Mouse (Mus musculus) myocyte (in vitro differentiated cells): Measurements from ENCODE around the gene Rab40b. TPM values are rescaled to one million over a fixed set of nuclear protein-coding genes. Genes with fewer than 3 reads are reported as not detected.

ENCODE experiments used
- H3K27me3 ChIP-seq: one replicate; pipeline ENCODE4 v1.6.1; 2011; ENCODE audit not compliant: control insufficient read depth, insufficient read depth, insufficient read length
- H3K36me3 ChIP-seq: one replicate; pipeline ENCODE4 v1.6.1; 2011; ENCODE audit not compliant: control insufficient read depth, insufficient read depth
- H3K4me2 ChIP-seq: one replicate; pipeline ENCODE4 v1.6.1; 2011; ENCODE audit warnings: low read depth, control low read depth
- H3K4me3 ChIP-seq: one replicate; pipeline ENCODE4 v1.5.1; 2011; ENCODE audit warnings: mild to moderate bottlenecking, control low read depth, moderate library complexity
- H3K79me2 ChIP-seq: one replicate; pipeline ENCODE4 v1.6.1; 2011; ENCODE audit not compliant: control insufficient read depth, insufficient read depth
- H3ac ChIP-seq: one replicate; pipeline ENCODE4 v1.6.1; 2011; ENCODE audit not compliant: control insufficient read depth, insufficient read length
- CEBPB ChIP-seq: IDR thresholded peaks from 2 replicates; pipeline ENCODE4 v1.6.1; 2011; ENCODE audit warnings: mild to moderate bottlenecking, moderate library complexity; ENCODE audit not compliant: poor library complexity, insufficient read depth, severe bottlenecking
- E2F4 ChIP-seq: IDR thresholded peaks from one replicate; pipeline ENCODE4 v1.6.1; 2011; ENCODE audit warnings: mild to moderate bottlenecking, control low read depth, moderate library complexity; ENCODE audit not compliant: insufficient read depth
- MAX ChIP-seq: IDR thresholded peaks from one replicate; pipeline ENCODE4 v1.6.1; 2011; ENCODE audit warnings: low read depth, mild to moderate bottlenecking, control low read depth
- MYOD1 ChIP-seq, 3 experiments: IDR thresholded peaks; one replicate each; pipeline ENCODE4 v1.6.1; 2011; ENCODE audit warnings: control low read depth in 2 of 3, low read depth in 2 of 3, mild to moderate bottlenecking in 2 of 3, moderate library complexity in 1 of 3; ENCODE audit not compliant: insufficient read length in 2 of 3, control insufficient read depth in 1 of 3
- MYOG ChIP-seq, 3 experiments: IDR thresholded peaks; one replicate each; pipeline ENCODE4 v1.6.1; 2011; ENCODE audit warnings: control low read depth in 2 of 3, low read depth in 2 of 3, mild to moderate bottlenecking in 2 of 3; ENCODE audit not compliant: insufficient read length in 2 of 3, control insufficient read depth in 1 of 3, insufficient read depth in 1 of 3
- POLR2A ChIP-seq: IDR thresholded peaks from one replicate; pipeline ENCODE4 v1.6.1; 2011; ENCODE audit warnings: low read depth, mild to moderate bottlenecking, control low read depth, moderate library complexity; ENCODE audit not compliant: insufficient read length
- POLR2AphosphoS2 ChIP-seq: IDR thresholded peaks from one replicate; pipeline ENCODE4 v1.6.1; 2011; ENCODE audit warnings: low read depth, control low read depth; ENCODE audit not compliant: insufficient read length
- REST ChIP-seq: IDR thresholded peaks from one replicate; pipeline ENCODE4 v1.6.1; 2011; ENCODE audit warnings: mild to moderate bottlenecking, control low read depth, moderate library complexity; ENCODE audit not compliant: insufficient read depth, insufficient read length
- TCF12 ChIP-seq: IDR thresholded peaks from one replicate; pipeline ENCODE4 v1.6.1; 2011; ENCODE audit warnings: mild to moderate bottlenecking, control low read depth; ENCODE audit not compliant: poor library complexity, insufficient read depth, severe bottlenecking
- TCF3 ChIP-seq: IDR thresholded peaks from one replicate; pipeline ENCODE4 v1.6.1; 2011; ENCODE audit warnings: low read depth, control low read depth; ENCODE audit not compliant: insufficient read length
- USF1 ChIP-seq: IDR thresholded peaks from one replicate; pipeline ENCODE4 v1.6.1; 2011; ENCODE audit warnings: low read depth, mild to moderate bottlenecking, control low read depth, moderate library complexity
- polyA plus RNA-seq: library from polyadenylated mRNA; unstranded; fragments of >200 nt; fragmentation: generic; extraction: Trizol; gene quantifications from one replicate; pipeline ENCODE4 v1.2.1, GENCODE M21; 2012; ENCODE audit warnings: missing spikeins

Gene Rab40b
- polyA plus RNA-seq = 13.5 TPM

DNA sequence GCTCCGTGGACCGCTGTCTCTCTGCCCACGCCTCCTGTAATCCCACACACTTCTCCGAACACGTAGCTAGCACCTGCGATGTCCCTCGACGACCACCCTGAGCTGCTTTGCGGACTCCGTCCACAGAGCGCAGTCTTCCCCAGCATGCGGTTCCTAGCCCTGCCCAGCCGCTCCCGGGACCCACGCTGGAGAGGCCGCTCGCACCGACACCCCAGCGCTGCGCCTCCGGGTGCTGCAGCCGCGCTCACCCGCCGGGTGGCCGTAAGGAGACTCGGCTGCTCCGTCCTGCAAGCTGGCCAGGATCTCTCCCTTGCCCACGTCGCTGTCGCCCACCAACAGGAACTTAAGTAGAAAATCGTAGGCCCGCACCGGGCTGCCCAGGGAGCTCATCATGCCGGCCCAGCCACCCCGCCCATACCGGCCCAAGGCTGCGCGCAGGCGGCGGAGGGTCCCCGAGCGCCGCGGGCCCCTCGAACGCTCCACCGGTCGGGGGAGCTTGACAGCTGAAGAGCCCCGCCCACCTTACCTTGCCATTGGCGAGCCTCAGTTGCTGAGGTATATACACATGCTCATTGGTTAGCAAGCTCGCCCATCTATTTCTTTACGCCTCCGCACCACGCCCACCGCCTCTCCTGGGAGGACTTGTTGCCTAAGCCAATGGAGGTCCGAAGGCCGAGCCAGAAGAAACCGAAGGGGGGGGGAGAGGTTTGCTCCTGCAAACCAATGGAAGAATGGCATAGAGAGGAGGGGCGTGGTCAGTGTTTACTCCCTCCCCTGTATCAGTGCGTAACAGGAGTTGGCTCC is at the start of gene Rab40b:
TSS of gene Rab40b (minus strand) at position 502 of the 804 bp plus-strand sequence.
- TF ChIP-seq MYOG (IDR thresholded peaks at IDR 0.05; ENCODE audit: control insufficient read depth in 1 of 3, insufficient read depth in 1 of 3, insufficient read length in 2 of 3, low read depth in 2 of 3) (peak in 1 of 3 experiments; percentile 34), TCF12 (no peak)
- peak within 1 kb of the TSS; percentile 26 for H3K4me3 ChIP-seq
- H3K36me3 ChIP-seq = no peaks in the 10 kb centered on the region
- no peaks in the 10 kb centered on the region for H3K27me3 ChIP-seq
- H3K79me2 ChIP-seq = no peaks in the 10 kb centered on the region
- H3ac ChIP-seq = peak within 1 kb of the TSS; percentile 3
- peak within 1 kb of the TSS; percentile 76 for H3K4me2 ChIP-seq

GRCm38 (mm10) chr11:121437236-121437635 is 49.2 kb upstream of the Rab40b start:
- Histone ChIP-seq H3K4me3 (no peak overlapping the region), H3K79me2 (no peaks in the 10 kb centered on the region), H3ac (no peak overlapping the region), H3K27me3 (no peaks in the 10 kb centered on the region), H3K36me3 (no peaks in the 10 kb centered on the region), H3K4me2 (no peak overlapping the region)
- TF ChIP-seq USF1 (no peak), REST (no peak), POLR2AphosphoS2 (no peak), TCF12 (no peak), E2F4 (no peak), MYOD1 (IDR thresholded peaks at IDR 0.05; ENCODE audit: control insufficient read depth in 1 of 3, insufficient read length in 2 of 3, low read depth in 2 of 3) (no peak)

- TF ChIP-seq CEBPB (no peak), MAX (no peak), USF1 (peak; percentile 46), MYOD1 (IDR thresholded peaks at IDR 0.05; ENCODE audit: control insufficient read depth in 1 of 3, insufficient read length in 2 of 3, low read depth in 2 of 3) (peak in 2 of 3 experiments; percentile 77 to 87), MYOG (IDR thresholded peaks at IDR 0.05; ENCODE audit: control insufficient read depth in 1 of 3, insufficient read depth in 1 of 3, insufficient read length in 2 of 3, low read depth in 2 of 3) (peak in 2 of 3 experiments; percentile 69 to 93), TCF3 (peak; percentile 17), E2F4 (no peak), POLR2AphosphoS2 (peak; percentile 31), TCF12 (no peak), POLR2A (peak; percentile 32)
- H3K4me3 ChIP-seq = peak within 1 kb of the TSS; percentile 4
- H3K27me3 ChIP-seq = no peaks in the 10 kb centered on the region
- H3K79me2 ChIP-seq = no peaks in the 10 kb centered on the region
- peaks cover 8% of the 10 kb centered on the region for H3K36me3 ChIP-seq
- peak within 1 kb of the TSS; percentile 90 for H3K4me2 ChIP-seq
- H3ac ChIP-seq = no peak within 1 kb of the TSS
Observed at GRCm38 (mm10) chr11:121434156-121435155, 46.4 kb upstream of the Rab40b start, which contains the start of gene Fn3k. TSS of gene Fn3k (plus strand) at chr11:121434913.

- peaks cover 8% of the 10 kb centered on the region for H3K36me3 ChIP-seq
- no peaks in the 10 kb centered on the region for H3K27me3 ChIP-seq
- H3K79me2 ChIP-seq = no peaks in the 10 kb centered on the region
- peak overlapping the region; percentile 19 for H3K4me2 ChIP-seq
- peak in 2 of 3 experiments; percentile 7 to 73 for TF ChIP-seq MYOG (IDR thresholded peaks at IDR 0.05; ENCODE audit: control insufficient read depth in 1 of 3, insufficient read depth in 1 of 3, insufficient read length in 2 of 3, low read depth in 2 of 3)
- peak in 2 of 3 experiments; percentile 43 to 55 for TF ChIP-seq MYOD1 (IDR thresholded peaks at IDR 0.05; ENCODE audit: control insufficient read depth in 1 of 3, insufficient read length in 2 of 3, low read depth in 2 of 3)
- no peak for TF ChIP-seq E2F4
- no peak for TF ChIP-seq MAX
- no peak overlapping the region for H3ac ChIP-seq
- no peak overlapping the region for H3K4me3 ChIP-seq
Observed at GRCm38 (mm10) chr11:121433397-121433796, 45.3 kb upstream of the Rab40b start.

DNA sequence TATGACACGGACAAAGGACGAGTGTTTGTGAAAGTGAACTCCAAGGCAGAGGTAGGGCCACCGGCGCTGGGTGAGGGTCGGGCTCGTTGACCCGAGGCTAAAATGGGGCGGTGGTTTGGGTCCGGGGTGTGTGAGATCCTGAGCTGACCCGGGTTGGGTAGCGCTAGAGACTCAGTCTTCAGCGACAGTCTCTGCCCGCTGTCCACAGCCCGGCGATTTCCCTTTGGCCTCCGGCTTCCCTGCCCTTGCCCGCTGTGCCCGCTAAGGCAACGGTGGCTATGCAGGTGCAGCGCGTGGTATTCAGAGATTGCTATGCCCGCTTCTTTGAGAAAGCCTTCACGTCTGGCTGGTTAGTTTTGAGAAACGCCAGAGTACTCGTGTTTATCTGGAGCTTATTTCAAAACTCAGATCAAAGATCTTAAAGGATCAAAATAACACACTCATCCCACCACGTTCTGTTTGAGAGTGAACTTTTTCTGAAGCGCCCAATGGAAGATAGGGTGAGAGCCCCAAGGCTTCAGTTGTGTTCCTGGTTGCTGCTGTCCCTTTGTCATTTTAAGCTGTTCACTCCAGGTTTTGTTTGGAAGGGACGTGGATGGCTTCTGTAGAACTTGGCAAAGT is 33.6 kb upstream of the Rab40b start:
- peak overlapping the region; percentile 88 for H3K4me2 ChIP-seq
- peak overlapping the region; percentile 68 for H3K4me3 ChIP-seq
- TF ChIP-seq CEBPB (no peak), MAX (no peak), USF1 (no peak), E2F4 (no peak), TCF3 (no peak), POLR2A (no peak), MYOD1 (IDR thresholded peaks at IDR 0.05; ENCODE audit: control insufficient read depth in 1 of 3, insufficient read length in 2 of 3, low read depth in 2 of 3) (no peak), POLR2AphosphoS2 (no peak), REST (no peak)

More for the DNA sequence above, 33.6 kb upstream of the Rab40b start:
- peaks cover 9% of the 10 kb centered on the region for H3K79me2 ChIP-seq
- no peaks in the 10 kb centered on the region for H3K27me3 ChIP-seq
- H3K36me3 ChIP-seq = no peaks in the 10 kb centered on the region
- peak overlapping the region; percentile 88 for H3ac ChIP-seq
